Mouse (Mus musculus): ENCODE measurements around the gene Kcnf1.
"Not testable (repeated sequence)": the region's sequence is repeated elsewhere in the genome, so short reads cannot be mapped to it uniquely, and the experiment has no call there.

Kcnf1 gene

GRCm38 (mm10) chr12:17159549-17159948, 17.1 kb downstream of the Kcnf1 start:
- no peak for DNase-seq (ENCODE audit: low read depth)

- DNase-seq (ENCODE audit: low read depth), result no peak
Measured at GRCm38 (mm10) chr12:17157558-17157957, 19.1 kb downstream of the Kcnf1 start.

GRCm38 (mm10) chr12:17155781-17156180, 20.9 kb downstream of the Kcnf1 start:
- no peak for DNase-seq (ENCODE audit: low read depth)

GRCm38 (mm10) chr12:17152840-17153239, 23.8 kb downstream of the Kcnf1 start:
- DNase-seq (ENCODE audit: low read depth), result no peak

GRCm38 (mm10) chr12:17148920-17149319, 27.8 kb downstream of the Kcnf1 start:
- DNase-seq (ENCODE audit: low read depth), result no peak

GRCm38 (mm10) chr12:17141791-17142190, 34.9 kb downstream of the Kcnf1 start:
- no peak for DNase-seq (ENCODE audit: low read depth)

GRCm38 (mm10) chr12:17140436-17140835, 36.3 kb downstream of the Kcnf1 start:
- DNase-seq (ENCODE audit: low read depth), result no peak

GRCm38 (mm10) chr12:17134546-17135096, 42.1 kb downstream of the Kcnf1 start:
- no peak for DNase-seq (ENCODE audit: low read depth)

- DNase-seq (ENCODE audit: low read depth), result no peak
Measured at GRCm38 (mm10) chr12:17132243-17132642, 44.4 kb downstream of the Kcnf1 start.

- DNase-seq (ENCODE audit: low read depth), result no peak
Measured at GRCm38 (mm10) chr12:17131563-17131962, 45.1 kb downstream of the Kcnf1 start.

GRCm38 (mm10) chr12:17122881-17123280, 53.8 kb downstream of the Kcnf1 start:
- not testable (repeated sequence) for DNase-seq (ENCODE audit: low read depth)

All from c-Kit-positive CD71-negative TER-119-negative erythroid progenitor cells, embryonic 14.5 days (primary cell).